Mouse (Mus musculus) intestine, embryonic 14.5 days (tissue): Measurements from ENCODE around the gene Tank. TPM values are rescaled to one million over a fixed set of nuclear protein-coding genes. Genes with fewer than 3 reads are reported as not detected.

Experiments used
- ATAC-seq: fragments of 200-750 bp; cut with Nextera tagmentation; replicated peaks from 2 replicates; pipeline ENCODE4 v1.8.0; 2017; ENCODE audit warnings: low read depth, moderate number of reproducible peaks, moderate TSS enrichment, moderate library complexity; ENCODE audit not compliant: low FRiP score, low TSS enrichment
- DNase-seq: peaks from one replicate; pipeline ENCODE4 v3.0.0-alpha.2; 2018; ENCODE audit warnings: low spot score
- H3K27ac ChIP-seq: fragments of 300-500 bp; sonication (generic); 2 replicates; pipeline ENCODE4 v1.5.1; 2014; ENCODE audit warnings: low read depth, mild to moderate bottlenecking, control low read depth
- H3K27me3 ChIP-seq: fragments of 300-500 bp; sonication (generic); replicated peaks from 2 replicates; pipeline ENCODE4 v1.6.1; 2014; ENCODE audit warnings: low read length, control low read depth; ENCODE audit not compliant: control insufficient read depth, insufficient read depth
- H3K36me3 ChIP-seq: fragments of 300-500 bp; sonication (generic); 2 replicates; pipeline ENCODE4 v1.6.1; 2014; ENCODE audit warnings: low read length, control low read depth; ENCODE audit not compliant: control insufficient read depth, insufficient read depth
- H3K4me1 ChIP-seq: fragments of 300-500 bp; sonication (generic); replicated peaks from 2 replicates; pipeline ENCODE4 v1.6.1; 2014; ENCODE audit warnings: low read length, control low read depth, mixed read lengths; ENCODE audit not compliant: control insufficient read depth, insufficient read depth
- H3K4me2 ChIP-seq: fragments of 300-500 bp; sonication (generic); 2 replicates; pipeline ENCODE4 v1.6.1; 2014; ENCODE audit warnings: low read length
- H3K4me3 ChIP-seq: fragments of 300-500 bp; sonication (generic); 2 replicates; pipeline ENCODE4 v1.5.1; 2014; ENCODE audit warnings: low read depth, low read length, control low read depth, mixed read lengths
- H3K9ac ChIP-seq: fragments of 300-500 bp; sonication (generic); 2 replicates; pipeline ENCODE4 v1.6.1; 2014; ENCODE audit warnings: mild to moderate bottlenecking, low read length
- H3K9me3 ChIP-seq: fragments of 300-500 bp; sonication (generic); 2 replicates; pipeline ENCODE4 v1.6.1; 2016; ENCODE audit warnings: low read length, control low read depth; ENCODE audit not compliant: control insufficient read depth
- WGBS: fragments of 180-500 bp; shearing (Covaris S2); extraction: QIAGEN DNeasy Blood & Tissue Kit; methylation state at CpG from one replicate; pipeline ENCODE4 v1.1.7; 2014; 5-methylcytosine and 5-hydroxymethylcytosine counted together
- polyA plus RNA-seq: library from polyadenylated mRNA; unstranded; fragments of >200 nt; fragmentation: Nextera tagmentation; extraction: Ambion mirVana; gene quantifications from 2 replicates; pipeline ENCODE4 v1.2.1, GENCODE M21; 2014

The Tank gene
- polyA plus RNA-seq, 1 experiment from 2014 or later: 30.7 TPM

GRCm38 (mm10) chr2:61674555-61674954 lies 96.2 kb downstream of the Tank start:
- DNase-seq: no peak
- H3K9ac ChIP-seq: no peak overlapping the region
- WGBS: 90% methylated on average over 3 of the region's 3 CpGs
- no peaks in the 10 kb centered on the region for H3K27me3 ChIP-seq
- H3K36me3 ChIP-seq: no peaks in the 10 kb centered on the region
- no peak overlapping the region for H3K27ac ChIP-seq
- ATAC-seq: no peak
- no peaks in the 10 kb centered on the region for H3K9me3 ChIP-seq
- no peak overlapping the region for H3K4me2 ChIP-seq
- H3K4me3 ChIP-seq: no peak overlapping the region
- no peaks in the 10 kb centered on the region for H3K4me1 ChIP-seq

- no peak for DNase-seq
- ATAC-seq: no peak
- Histone ChIP-seq H3K9me3 (no peaks in the 10 kb centered on the region), H3K27ac (no peak overlapping the region), H3K4me2 (no peak overlapping the region), H3K27me3 (no peaks in the 10 kb centered on the region), H3K36me3 (no peaks in the 10 kb centered on the region), H3K4me1 (no peaks in the 10 kb centered on the region), H3K4me3 (no peak overlapping the region), H3K9ac (no peak overlapping the region)
- 95% methylated on average over 1 of the region's 1 CpGs for WGBS
Observed at GRCm38 (mm10) chr2:61681572-61681971, 103.2 kb downstream of the Tank start.

GRCm38 (mm10) chr2:61686533-61686932 lies 108.1 kb downstream of the Tank start:
- Histone ChIP-seq H3K27me3 (no peaks in the 10 kb centered on the region), H3K4me3 (no peak overlapping the region), H3K4me2 (no peak overlapping the region), H3K9ac (no peak overlapping the region), H3K27ac (no peak overlapping the region), H3K9me3 (no peaks in the 10 kb centered on the region), H3K4me1 (no peaks in the 10 kb centered on the region), H3K36me3 (no peaks in the 10 kb centered on the region)
- WGBS: 86% methylated on average over 1 of the region's 1 CpGs
- no peak for DNase-seq
- ATAC-seq: no peak

GRCm38 (mm10) chr2:61689086-61689485 lies 110.7 kb downstream of the Tank start:
- H3K27ac ChIP-seq: no peak overlapping the region
- H3K4me1 ChIP-seq: no peaks in the 10 kb centered on the region
- WGBS: 79% methylated on average over 3 of the region's 3 CpGs
- no peak overlapping the region for H3K4me2 ChIP-seq
- H3K9ac ChIP-seq: no peak overlapping the region
- H3K9me3 ChIP-seq: no peaks in the 10 kb centered on the region
- no peak overlapping the region for H3K4me3 ChIP-seq
- no peaks in the 10 kb centered on the region for H3K36me3 ChIP-seq
- no peak for DNase-seq
- no peak for ATAC-seq
- H3K27me3 ChIP-seq: no peaks in the 10 kb centered on the region

Other genes starting within 250 kb of the Tank start
- gene Psmd14, start 133.1 kb downstream of the Tank start, polyA plus RNA-seq: 193 and 195 TPM in 2 replicates
- gene Tbr1, start 224.3 kb downstream of the Tank start, polyA plus RNA-seq: 0.04 TPM in 1 of 2 replicates, not detected in the other